Mouse (Mus musculus) B cell, adult (primary cell): ENCODE data around the gene AF366264. TPM values are rescaled to one million over a fixed set of nuclear protein-coding genes. Genes with fewer than 3 reads are reported as not detected.

Source experiments
- total RNA-seq: library from RNA; stranded (reverse); gene quantifications from 4 replicates; pipeline ENCODE4 v1.2.4, GENCODE M21; 2023; ENCODE audit not compliant: inconsistent age

The AF366264 gene
- total RNA-seq, result not detected in 4 replicates

DNA sequence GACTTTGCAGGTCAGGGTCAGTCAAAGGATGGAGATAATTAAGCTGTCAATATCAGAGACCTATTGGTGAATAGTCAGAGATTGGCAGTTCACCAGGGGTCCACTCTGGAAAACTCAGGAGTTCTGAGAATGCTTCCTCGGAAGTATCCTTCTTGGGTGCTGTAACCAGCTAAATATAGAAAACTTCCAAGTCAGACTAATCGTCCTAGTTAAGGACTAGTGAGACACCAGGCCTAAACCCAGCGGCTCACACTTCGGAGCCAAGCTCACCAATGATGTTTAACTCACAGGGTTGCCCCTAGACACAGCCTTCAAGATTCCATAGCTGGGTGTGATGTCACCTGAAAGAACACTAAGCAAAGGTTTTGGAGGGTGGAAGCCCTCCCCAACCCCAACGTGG is at the start of gene AF366264:
Gene AF366264, minus strand, starts transcription at position 101 of the 400 bp plus-strand sequence.

DNA sequence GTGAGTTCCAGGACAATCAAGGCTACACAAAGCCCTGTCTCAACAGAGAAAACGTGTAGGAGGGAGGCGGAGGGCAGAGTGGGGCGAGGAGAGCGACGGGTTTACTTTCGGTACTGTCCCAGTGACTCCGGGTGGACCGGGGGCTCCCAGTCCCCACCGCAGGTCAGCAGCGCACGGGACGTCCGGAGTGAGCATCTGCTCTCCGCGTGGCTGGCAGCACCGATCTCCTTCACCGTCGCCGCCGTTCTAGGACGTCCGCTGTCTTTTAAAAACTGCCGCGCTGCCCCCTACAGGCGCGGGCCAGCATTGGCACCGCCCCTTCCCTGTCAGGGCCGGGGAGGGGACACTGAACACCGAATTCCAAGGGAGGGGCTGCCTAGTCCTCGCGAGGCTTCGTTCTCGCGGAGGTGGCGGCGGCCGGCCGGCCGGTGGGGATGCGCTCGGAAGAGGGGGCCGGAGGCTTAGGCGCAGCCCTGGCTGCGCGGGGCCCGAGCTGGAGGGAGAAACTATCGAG is 52.9 kb downstream of the AF366264 start, which contains the start of gene Upf3a:
Gene Upf3a, plus strand, starts transcription at position 366 of the 514 bp plus-strand sequence.

Other genes with a start within 250 kb of the AF366264 start
- gene Rasa3, start 160.8 kb downstream of the AF366264 start, total RNA-seq, result 305 to 356 TPM (median 325 TPM) in 4 replicates
- not detected in 4 replicates for gene Cfap97d2, start 132.5 kb downstream of the AF366264 start, total RNA-seq
- 40.1 to 48.9 TPM (median 44.5 TPM) in 4 replicates for gene Cdc16, start 80.7 kb downstream of the AF366264 start, total RNA-seq
- 28.6 to 30.3 TPM (median 30.3 TPM) in 4 replicates for gene Upf3a, start 52.8 kb downstream of the AF366264 start, total RNA-seq
- gene Champ1, start 31.3 kb upstream of the AF366264 start, total RNA-seq, result 22.6 to 27.5 TPM (median 23.2 TPM) in 4 replicates
- 0.81 to 2.8 TPM (median 1.8 TPM) in 4 replicates for gene Coprs, start 51.9 kb upstream of the AF366264 start, total RNA-seq